Mouse (Mus musculus) right cerebral cortex, postnatal 14 days (tissue): Measurements from ENCODE around the gene Odf3b.

ENCODE experiments used
- DNase-seq: peaks from one replicate; pipeline ENCODE4 v3.0.0; 2022

The Odf3b gene

GRCm38 (mm10) chr15:89334774-89335537 is 44.1 kb downstream of the Odf3b start:
- DNase-seq: no peak

- no peak for DNase-seq
Measured at GRCm38 (mm10) chr15:89334271-89334670, 44.8 kb downstream of the Odf3b start, which contains the start of gene Miox. Miox (plus strand) TSS chr15:89334398.
